Mouse (Mus musculus) liver, embryonic 13.5 days (tissue): ENCODE data around the gene Fam205a4. TPM values are rescaled to one million over a fixed set of nuclear protein-coding genes. Genes with fewer than 3 reads are reported as not detected.
"Not testable (repeated sequence)": the region's sequence is repeated elsewhere in the genome, so short reads cannot be mapped to it uniquely, and the experiment has no call there.

Experiments used
- ATAC-seq: fragments of 200-750 bp; cut with Nextera tagmentation; 2 replicates; pipeline ENCODE4 v1.8.0; 2017; ENCODE audit warnings: low read depth, mild to moderate bottlenecking, moderate number of reproducible peaks, moderate library complexity
- DNase-seq: peaks from one replicate; pipeline ENCODE4 v3.0.0; 2022
- H3K27ac ChIP-seq: fragments of 300-500 bp; sonication (generic); 2 replicates; pipeline ENCODE4 v1.5.1; 2015; ENCODE audit warnings: moderate library complexity, mild to moderate bottlenecking, inconsistent platforms
- H3K27me3 ChIP-seq: fragments of 300-500 bp; sonication (generic); 2 replicates; pipeline ENCODE4 v1.6.1; 2015; ENCODE audit warnings: mild to moderate bottlenecking, inconsistent platforms
- H3K36me3 ChIP-seq: fragments of 300-500 bp; sonication (generic); 2 replicates; pipeline ENCODE4 v1.6.1; 2015; ENCODE audit warnings: mild to moderate bottlenecking, inconsistent platforms
- H3K4me1 ChIP-seq: fragments of 300-500 bp; sonication (generic); replicated peaks from 2 replicates; pipeline ENCODE4 v1.6.1; 2015; ENCODE audit warnings: inconsistent platforms
- H3K4me2 ChIP-seq: fragments of 300-500 bp; sonication (generic); 2 replicates; pipeline ENCODE4 v1.6.1; 2015; ENCODE audit warnings: inconsistent platforms, mild to moderate bottlenecking, moderate library complexity
- H3K4me3 ChIP-seq: fragments of 300-500 bp; sonication (generic); replicated peaks from 2 replicates; pipeline ENCODE4 v1.5.1; 2015; ENCODE audit warnings: mild to moderate bottlenecking, inconsistent platforms
- H3K9ac ChIP-seq: fragments of 300-500 bp; sonication (generic); 2 replicates; pipeline ENCODE4 v1.6.1; 2015; ENCODE audit warnings: mild to moderate bottlenecking, inconsistent platforms
- H3K9me3 ChIP-seq: fragments of 300-500 bp; sonication (generic); replicated peaks from 2 replicates; pipeline ENCODE4 v1.6.1; 2016; ENCODE audit warnings: inconsistent platforms
- WGBS: fragments of 180-500 bp; shearing (Covaris S2); methylation state at CpG from one replicate; pipeline ENCODE4 v1.1.7; 2015; ENCODE audit not compliant: insufficient replicate concordance; 5-methylcytosine and 5-hydroxymethylcytosine counted together
- polyA plus RNA-seq: library from polyadenylated mRNA; unstranded; fragments of >200 nt; fragmentation: Nextera tagmentation; extraction: Ambion mirVana; gene quantifications from 2 replicates; pipeline ENCODE4 v1.2.1, GENCODE M21; 2015

Fam205a4 gene
- 0.03 TPM in 1 of 2 replicates, not detected in the other for polyA plus RNA-seq

DNA sequence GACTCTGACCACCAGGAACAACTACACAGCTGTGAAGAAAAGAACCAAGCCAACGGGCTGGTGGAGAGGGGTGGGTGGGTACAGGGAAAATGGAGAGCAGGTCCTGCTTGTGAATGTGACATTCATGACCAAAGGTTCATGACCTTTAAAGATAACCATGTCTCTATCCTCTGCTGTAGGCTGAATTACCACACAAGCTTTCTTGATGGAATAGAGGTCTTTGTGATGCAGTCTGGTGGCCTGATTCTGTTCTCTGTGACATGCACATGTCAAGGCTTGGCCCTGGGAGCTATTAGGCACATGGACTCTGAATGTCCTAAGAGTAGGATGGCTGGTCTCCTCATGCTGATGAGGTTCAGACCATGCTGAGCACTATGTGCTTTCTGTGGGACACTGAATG, at the start of gene Fam205a4:
Gene Fam205a4 (plus strand): TSS at position 301 of the 400 bp plus-strand sequence.
- not testable (repeated sequence) for DNase-seq, H3K36me3 ChIP-seq, H3K27ac ChIP-seq, H3K4me2 ChIP-seq, H3K9me3 ChIP-seq, H3K4me3 ChIP-seq, H3K27me3 ChIP-seq, ATAC-seq, H3K9ac ChIP-seq, H3K4me1 ChIP-seq
- WGBS, result no CpG with 5 or more reads among the region's 1 CpGs

DNA sequence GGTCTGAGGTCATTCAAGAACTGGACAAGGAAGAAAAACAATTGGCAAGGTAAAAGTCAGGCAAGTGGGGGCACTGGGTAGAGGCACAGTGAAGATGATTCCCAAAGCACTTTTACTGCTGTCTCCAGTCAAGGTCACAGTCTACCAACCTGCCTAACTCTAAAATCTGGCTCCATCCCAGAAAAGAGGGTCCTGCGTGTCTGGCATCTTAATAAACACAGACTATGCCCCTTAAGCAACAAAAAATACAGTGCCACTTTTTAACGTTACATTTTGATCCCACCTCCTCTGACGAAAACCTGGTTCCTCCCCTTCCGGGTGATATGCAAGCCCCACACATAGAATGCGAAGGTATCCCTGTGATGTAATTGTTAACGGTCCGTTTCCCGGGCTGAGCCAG, 24.6 kb upstream of the Fam205a4 start, which contains the start of gene Gm20878:
Gene Gm20878 (plus strand): TSS at position 301 of the 400 bp plus-strand sequence.
- not testable (repeated sequence) for H3K9ac ChIP-seq, H3K4me3 ChIP-seq, DNase-seq, H3K27ac ChIP-seq, H3K9me3 ChIP-seq, H3K27me3 ChIP-seq, ATAC-seq, H3K4me2 ChIP-seq, H3K4me1 ChIP-seq, H3K36me3 ChIP-seq
- WGBS, result no CpG with 5 or more reads among the region's 8 CpGs

Other genes starting within 250 kb of the Fam205a4 start
- 86.4 and 90.0 TPM in 2 replicates for gene Dctn3, start 242.9 kb upstream of the Fam205a4 start, polyA plus RNA-seq
- not detected in 2 replicates for gene Arid3c, start 234.9 kb upstream of the Fam205a4 start, polyA plus RNA-seq
- gene Galt, start 210.8 kb upstream of the Fam205a4 start, polyA plus RNA-seq, result 22.5 and 25.0 TPM in 2 replicates
- gene Sigmar1, start 209.9 kb upstream of the Fam205a4 start, polyA plus RNA-seq, result 45.1 and 45.2 TPM in 2 replicates
- 7.1 and 7.6 TPM in 2 replicates for gene Ccl27a, start 191.8 kb upstream of the Fam205a4 start, polyA plus RNA-seq
- not detected in 2 replicates for gene Gm21541, start 62.4 kb upstream of the Fam205a4 start, polyA plus RNA-seq
- 0.31 and 0.39 TPM in 2 replicates for gene Gm20878, start 24.5 kb upstream of the Fam205a4 start, polyA plus RNA-seq
- gene Gm21093, start 68.7 kb downstream of the Fam205a4 start, polyA plus RNA-seq, result not detected in 2 replicates
- gene Gm3893, start 125.1 kb downstream of the Fam205a4 start, polyA plus RNA-seq, result not detected in 2 replicates
- gene Gm13304, start 148.8 kb downstream of the Fam205a4 start, polyA plus RNA-seq, result 0.32 TPM in 1 of 2 replicates, not detected in the other
- gene Gm13306, start 187.4 kb downstream of the Fam205a4 start, polyA plus RNA-seq, result not detected in 2 replicates
- gene Gm13305, start 202.5 kb downstream of the Fam205a4 start, polyA plus RNA-seq, result 0.39 TPM in 1 of 2 replicates, not detected in the other